Mouse (Mus musculus) ES-E14 (cell line): ENCODE measurements around the gene Cd109.

Experiments used
- CHD2 ChIP-seq: IDR thresholded peaks from 2 replicates; pipeline ENCODE4 v1.6.1; 2014; ENCODE audit warnings: mild to moderate bottlenecking, low read depth, low read length, inconsistent platforms
- HCFC1 ChIP-seq: IDR thresholded peaks from 2 replicates; pipeline ENCODE4 v1.6.1; 2012; ENCODE audit warnings: low read length, inconsistent platforms, borderline replicate concordance; ENCODE audit not compliant: insufficient read depth
- MAFK ChIP-seq: IDR thresholded peaks from 2 replicates; pipeline ENCODE4 v1.6.1; 2014; ENCODE audit warnings: mild to moderate bottlenecking, low read depth, low read length, inconsistent platforms; ENCODE audit not compliant: insufficient read depth
- ZC3H11A ChIP-seq: IDR thresholded peaks from 2 replicates; pipeline ENCODE4 v1.6.1; 2012; ENCODE audit warnings: low read depth, mild to moderate bottlenecking, inconsistent platforms, low read length, borderline replicate concordance
- ZNF384 ChIP-seq: IDR thresholded peaks from 2 replicates; pipeline ENCODE4 v1.6.1; 2012; ENCODE audit warnings: low read depth, low read length, inconsistent platforms

GRCm38 (mm10) chr9:78614201-78614600 lies 1.1 kb upstream of the Cd109 start:
- TF ChIP-seq CHD2 (no peak), MAFK (no peak), HCFC1 (no peak), ZC3H11A (no peak), ZNF384 (no peak)
